Comparison of ENCODE assay signal across 23 mouse cellular contexts in genomic region chr17:26192481-26193190, GRCm38 (mm10). TPM values are rescaled to one million over a fixed set of nuclear protein-coding genes. Genes with fewer than 3 reads are reported as not detected.
"Had no signal": no experiment of that assay in that cellular context is flagged by ENCODE, and none has a peak within 500 bp of the region (broad histone marks: within the 10 kb centered on the region; RNA-seq: fewer than 3 reads in every experiment).

No protein-coding gene starts in this region.

- H3K4me3 ChIP-seq: gastrocnemius, adult 2 months; heart, embryonic 10.5 days; heart, embryonic 12.5 days; hindbrain, embryonic 10.5 days; hindbrain, embryonic 12.5 days; intestine, embryonic 15.5 days; limb, embryonic 13.5 days; limb, embryonic 15.5 days; liver, embryonic 12.5 days had no signal

- H3K4me1 ChIP-seq: heart, embryonic 10.5 days; heart, embryonic 12.5 days; hindbrain, embryonic 10.5 days; hindbrain, embryonic 12.5 days; intestine, embryonic 15.5 days; limb, embryonic 13.5 days; limb, embryonic 15.5 days had no signal

- H3K4me2 ChIP-seq: heart, embryonic 12.5 days; hindbrain, embryonic 12.5 days; hindbrain, embryonic 14.5 days; intestine, embryonic 15.5 days; limb, embryonic 13.5 days; limb, embryonic 15.5 days; liver, embryonic 12.5 days had no signal

- DNase-seq: gastrocnemius, adult 2 months; gastrocnemius, postnatal 10 days; gastrocnemius, postnatal 25 days; heart, postnatal 10 days; heart, postnatal 4 days; layer of hippocampus, adult 9-11 months; layer of hippocampus, postnatal 36 days; left cerebral cortex, postnatal 4 days had no signal

- H3K27ac ChIP-seq: gastrocnemius, adult 2 months; heart, embryonic 10.5 days; hindbrain, embryonic 10.5 days; hindbrain, embryonic 12.5 days; hindbrain, embryonic 14.5 days; intestine, embryonic 15.5 days; limb, embryonic 13.5 days; limb, embryonic 15.5 days; liver, embryonic 12.5 days; liver, embryonic 14.5 days had no signal

- H3K27me3 ChIP-seq: heart, embryonic 12.5 days; hindbrain, embryonic 12.5 days; intestine, embryonic 15.5 days; limb, embryonic 13.5 days; limb, embryonic 15.5 days; liver, embryonic 12.5 days had no signal

- H3K9me3 ChIP-seq: heart, embryonic 10.5 days; heart, embryonic 12.5 days; hindbrain, embryonic 10.5 days; hindbrain, embryonic 12.5 days; intestine, embryonic 15.5 days; limb, embryonic 13.5 days; limb, embryonic 15.5 days; liver, embryonic 12.5 days had no signal

- ATAC-seq: forebrain, embryonic 16.5 days; hindbrain, embryonic 16.5 days; inflammation-experienced regulatory T-cells, adult 6 months; intestine, embryonic 15.5 days; intestine, postnatal 0 days; liver, embryonic 12.5 days had no signal

- H3K9ac ChIP-seq: heart, embryonic 12.5 days; hindbrain, embryonic 12.5 days; hindbrain, embryonic 14.5 days; intestine, embryonic 15.5 days; limb, embryonic 13.5 days; limb, embryonic 15.5 days; liver, embryonic 12.5 days; liver, embryonic 14.5 days had no signal

RNA-seq across cellular contexts. Expression of gene Pdia2, which starts 6.3 kb away (rescaled TPM):
- polyA plus RNA-seq: forebrain, embryonic 16.5 days; inflammation-experienced regulatory T-cells, adult 6 months; liver, adult 2 months had no signal

RNA-seq across cellular contexts. Expression of gene Arhgdig, which starts 14.9 kb away (rescaled TPM):
- polyA plus RNA-seq: inflammation-experienced regulatory T-cells, adult 6 months; liver, adult 2 months had no signal
